Mouse (Mus musculus) T-cell, adult 2 months (primary cell): ENCODE measurements around the gene Cuta.

Experiments
- DNase-seq: peaks from one replicate; pipeline ENCODE4 v3.0.0; 2022; ENCODE audit warnings: low spot score

Cuta gene

DNA sequence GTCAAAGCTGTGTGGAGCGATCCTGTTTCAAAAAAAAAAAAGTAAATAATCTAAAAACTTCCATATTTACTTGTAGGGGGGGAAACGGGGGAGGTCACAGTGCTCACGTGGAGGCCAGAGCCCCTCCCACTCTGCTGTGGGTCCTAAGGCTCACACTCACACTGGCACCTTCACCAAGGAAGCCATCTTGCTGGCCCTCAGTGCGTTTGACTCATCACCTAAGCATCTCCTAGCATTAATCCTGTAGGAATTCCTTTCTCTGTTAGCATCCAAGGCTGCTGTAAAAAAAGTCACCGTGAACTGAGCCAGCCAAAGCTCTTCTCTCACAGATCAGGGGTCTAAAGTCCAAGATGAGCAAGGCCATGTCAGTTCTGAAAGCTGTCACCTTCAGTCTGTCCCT is 16.9 kb upstream of the Cuta start:
- no peak for DNase-seq

DNA sequence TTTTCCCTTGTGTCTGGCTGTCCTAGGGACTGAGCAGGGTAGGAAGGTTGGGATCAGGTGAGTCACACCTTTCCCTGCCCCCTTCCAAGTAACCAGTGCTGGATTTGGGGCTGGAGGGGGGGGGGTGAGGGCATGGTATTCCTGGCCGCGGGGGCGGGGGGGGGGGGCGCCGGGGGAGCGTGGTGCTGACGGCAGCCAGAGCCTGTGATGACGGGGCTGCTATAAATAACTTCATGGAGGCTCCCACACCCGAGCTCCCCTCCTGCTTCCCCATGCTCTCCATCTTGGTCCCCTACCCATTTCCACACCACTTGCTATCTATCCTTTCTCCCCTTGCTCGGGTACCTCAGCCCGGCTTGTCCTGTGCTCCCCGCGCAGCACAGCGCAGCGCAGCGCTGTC is 14.4 kb upstream of the Cuta start:
- DNase-seq = no peak

DNA sequence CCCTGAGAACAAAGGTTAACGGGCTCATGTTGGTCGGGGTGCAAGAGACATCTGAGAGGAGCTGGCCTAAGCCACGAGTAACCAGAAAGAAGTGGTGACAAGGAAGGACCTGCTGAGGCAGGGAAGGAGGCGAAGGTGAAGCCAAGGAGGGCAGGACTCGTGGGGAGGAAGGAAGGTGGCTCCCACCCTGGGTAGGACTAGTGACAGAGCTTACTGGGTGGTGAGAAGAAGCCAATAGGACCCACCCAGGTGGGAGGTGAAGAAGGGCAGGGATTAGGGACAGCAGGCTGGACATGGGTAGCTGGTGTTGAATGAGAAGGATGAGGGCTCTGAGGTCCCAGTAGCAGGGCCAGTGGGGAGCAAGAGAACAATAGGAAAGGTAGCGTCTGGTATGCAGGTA is 13.8 kb upstream of the Cuta start:
- DNase-seq = no peak

DNA sequence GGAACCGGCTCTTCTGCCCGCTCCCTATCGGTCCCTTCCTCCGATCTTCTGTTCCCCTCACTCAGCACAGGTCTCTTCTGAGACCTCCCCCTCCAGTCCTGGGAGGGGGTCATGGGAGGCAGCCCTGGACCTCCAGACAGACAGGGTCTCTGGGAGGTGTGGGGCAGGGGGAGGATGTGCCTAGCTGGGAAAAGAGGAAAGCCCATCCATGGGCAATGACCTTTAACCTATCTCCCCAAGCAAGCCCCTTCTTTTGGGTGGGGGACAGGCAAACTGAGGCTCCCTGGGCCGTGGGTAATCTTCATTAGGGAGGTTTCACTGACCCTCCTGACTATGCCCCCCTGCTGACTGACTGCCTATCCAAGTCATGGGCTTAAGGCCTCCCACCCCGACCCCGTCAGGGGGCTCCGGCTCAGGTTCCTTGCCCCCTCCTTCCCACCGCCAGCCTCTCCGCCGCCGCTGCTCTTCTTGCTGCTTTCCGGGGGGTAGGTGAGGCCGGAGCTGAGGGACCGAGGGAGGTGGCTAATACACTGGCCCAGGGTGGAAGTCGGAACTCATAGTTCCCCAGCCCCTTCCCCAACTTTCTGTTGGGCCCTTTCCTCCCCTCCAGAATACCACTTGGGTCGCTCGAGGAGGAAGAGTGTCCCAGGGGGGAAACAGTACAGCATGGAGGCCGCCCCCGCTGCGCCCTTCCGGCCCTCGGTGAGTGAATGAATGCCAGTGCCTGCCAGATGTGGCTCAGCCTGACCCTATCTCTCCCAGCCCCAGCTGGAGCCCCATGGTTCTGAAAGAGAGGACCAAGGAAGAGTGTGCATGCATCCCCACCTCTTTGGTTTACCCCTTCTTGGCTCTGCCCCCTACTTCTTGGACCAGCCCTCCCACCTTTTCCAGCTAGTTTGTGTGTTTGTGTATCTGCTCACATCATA is 12.8 kb upstream of the Cuta start:
- DNase-seq = no peak

DNA sequence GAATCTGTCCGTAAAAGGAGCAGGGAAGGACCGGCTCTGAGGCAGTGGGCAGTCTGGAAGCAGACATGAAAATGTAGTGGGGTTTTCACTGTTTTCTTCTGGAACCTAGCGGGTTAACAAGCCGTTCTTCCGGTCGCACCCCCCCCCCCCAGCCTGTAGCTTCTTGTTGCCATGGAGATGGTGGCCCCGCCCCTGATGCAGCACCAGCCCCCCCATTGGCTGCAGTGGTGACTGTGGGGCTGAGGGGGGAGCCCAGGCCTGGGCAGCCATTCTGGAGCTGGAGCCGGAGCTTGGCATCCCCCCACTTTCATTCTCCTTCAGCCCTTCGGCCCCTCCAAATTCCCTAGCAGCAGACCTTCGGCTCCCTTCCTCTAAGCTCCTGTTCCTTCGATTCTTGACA is 12.0 kb upstream of the Cuta start:
- DNase-seq = peak; percentile 78

DNA sequence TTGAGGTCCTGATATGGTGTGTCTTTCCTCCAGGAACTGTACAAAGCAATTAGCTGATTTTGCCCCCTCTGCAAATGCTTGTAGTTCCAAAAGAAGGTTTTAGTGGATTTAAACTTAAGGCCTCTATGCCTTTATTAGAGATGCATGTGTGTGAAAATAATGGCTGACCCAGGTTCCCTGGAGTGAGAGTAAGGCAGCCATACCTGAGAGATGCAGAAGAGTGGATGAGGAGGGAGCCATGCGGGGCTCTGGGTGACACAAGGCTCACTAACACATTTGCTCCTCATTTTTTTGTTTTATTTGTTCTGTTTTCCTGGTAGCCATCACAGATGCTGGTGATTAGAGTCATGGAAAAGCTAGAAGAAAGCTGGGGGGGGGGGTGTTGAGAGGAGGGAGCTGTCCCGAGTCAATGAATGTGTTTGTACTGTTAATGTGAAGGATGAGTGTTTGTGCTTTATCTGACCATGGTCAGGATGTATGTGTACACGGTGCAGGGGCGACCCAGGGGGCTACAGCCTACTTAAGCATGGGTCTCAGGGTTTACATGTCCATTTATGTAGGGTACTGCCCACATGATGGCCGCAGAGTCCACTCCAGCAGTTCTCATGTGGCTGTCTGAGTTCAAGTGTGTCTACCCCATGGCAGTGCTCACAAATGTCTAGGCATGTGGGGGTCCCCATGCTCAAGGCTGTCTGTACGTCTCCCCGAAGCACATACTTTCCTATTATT is 11.4 kb upstream of the Cuta start:
- DNase-seq = no peak

DNA sequence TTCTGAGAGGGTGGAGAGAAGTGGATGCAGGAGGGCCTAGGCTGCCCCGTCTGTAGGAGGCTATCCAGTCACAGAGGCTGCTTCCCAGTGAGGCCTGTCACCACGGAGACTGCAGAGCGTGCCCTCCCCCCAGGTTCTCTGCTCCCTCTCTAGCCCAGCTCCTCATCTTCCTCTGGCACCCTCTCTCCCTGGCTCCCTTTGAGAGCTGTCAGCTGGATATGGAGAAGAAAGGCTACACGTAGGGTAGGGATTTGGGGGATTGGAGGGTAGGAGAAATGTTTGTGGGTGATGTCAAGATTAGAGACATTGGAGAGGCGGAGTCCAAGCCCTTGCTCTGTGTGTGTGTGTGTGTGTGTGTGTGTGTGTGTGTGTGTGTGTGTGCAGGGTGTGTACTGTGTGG is 10.5 kb upstream of the Cuta start:
- DNase-seq = no peak

DNA sequence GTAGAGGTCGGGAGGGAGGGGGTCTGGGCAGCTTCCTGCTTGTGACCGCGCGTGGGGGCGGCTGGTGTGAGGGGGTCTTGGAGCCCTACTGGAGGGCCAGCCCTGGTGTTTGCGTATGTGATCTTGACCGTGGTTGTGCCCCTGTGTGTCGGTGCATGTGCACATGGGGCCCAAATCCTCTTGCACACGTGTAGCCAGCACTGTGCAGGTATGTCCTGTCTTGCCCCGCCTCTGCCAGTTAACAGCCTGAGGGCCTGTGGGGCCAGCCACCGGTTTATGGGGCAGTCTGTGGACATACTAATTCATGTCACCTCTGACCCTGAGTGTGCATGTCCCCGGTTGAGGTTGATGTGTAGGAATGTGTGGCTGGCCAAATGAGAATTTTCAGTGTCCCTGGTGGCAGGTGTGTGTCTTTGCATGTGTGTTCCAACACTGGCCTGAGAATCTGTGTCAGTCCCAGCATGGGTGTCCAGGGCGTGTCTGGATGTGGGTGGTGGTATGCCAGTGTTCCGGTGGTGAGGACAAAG is 9.7 kb upstream of the Cuta start:
- peak; percentile 28 for DNase-seq

DNA sequence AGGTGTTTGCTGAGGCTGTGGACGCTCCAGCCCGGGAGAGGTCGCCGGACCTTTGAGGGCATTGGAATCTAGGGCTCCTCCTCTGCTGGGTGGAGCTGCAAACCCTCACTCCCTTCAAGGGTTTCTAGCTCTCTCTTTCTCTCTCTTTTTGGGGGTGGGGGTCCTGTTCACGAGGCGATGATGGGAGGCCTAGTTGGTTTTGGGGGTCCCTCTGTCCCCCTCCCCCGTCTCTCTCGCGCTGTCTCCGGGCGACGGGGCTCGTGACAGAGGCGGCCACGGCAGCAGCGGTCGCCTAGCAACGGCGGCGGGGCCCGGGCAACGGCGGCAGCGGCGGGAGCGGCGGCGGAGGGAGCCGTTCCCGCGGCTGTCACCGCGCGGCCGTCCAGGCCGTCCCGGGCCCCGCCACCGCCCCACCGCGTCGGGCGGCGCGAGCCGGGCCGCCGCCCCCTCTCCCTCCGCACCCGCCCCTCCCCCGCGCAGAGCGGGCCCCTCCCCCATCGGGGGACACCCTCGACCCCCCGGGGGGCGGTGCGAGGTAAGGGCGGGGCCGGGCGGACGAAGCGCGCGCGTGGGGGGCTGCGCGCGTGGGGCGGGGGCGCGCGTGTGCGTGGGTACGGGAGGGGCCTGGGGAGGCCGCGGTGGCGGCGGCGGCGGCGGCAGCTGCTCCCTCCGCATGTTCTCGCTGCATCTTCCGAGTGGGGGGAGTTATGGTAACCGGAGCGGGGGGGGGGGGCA is 9.1 kb upstream of the Cuta start:
- DNase-seq = no peak

DNA sequence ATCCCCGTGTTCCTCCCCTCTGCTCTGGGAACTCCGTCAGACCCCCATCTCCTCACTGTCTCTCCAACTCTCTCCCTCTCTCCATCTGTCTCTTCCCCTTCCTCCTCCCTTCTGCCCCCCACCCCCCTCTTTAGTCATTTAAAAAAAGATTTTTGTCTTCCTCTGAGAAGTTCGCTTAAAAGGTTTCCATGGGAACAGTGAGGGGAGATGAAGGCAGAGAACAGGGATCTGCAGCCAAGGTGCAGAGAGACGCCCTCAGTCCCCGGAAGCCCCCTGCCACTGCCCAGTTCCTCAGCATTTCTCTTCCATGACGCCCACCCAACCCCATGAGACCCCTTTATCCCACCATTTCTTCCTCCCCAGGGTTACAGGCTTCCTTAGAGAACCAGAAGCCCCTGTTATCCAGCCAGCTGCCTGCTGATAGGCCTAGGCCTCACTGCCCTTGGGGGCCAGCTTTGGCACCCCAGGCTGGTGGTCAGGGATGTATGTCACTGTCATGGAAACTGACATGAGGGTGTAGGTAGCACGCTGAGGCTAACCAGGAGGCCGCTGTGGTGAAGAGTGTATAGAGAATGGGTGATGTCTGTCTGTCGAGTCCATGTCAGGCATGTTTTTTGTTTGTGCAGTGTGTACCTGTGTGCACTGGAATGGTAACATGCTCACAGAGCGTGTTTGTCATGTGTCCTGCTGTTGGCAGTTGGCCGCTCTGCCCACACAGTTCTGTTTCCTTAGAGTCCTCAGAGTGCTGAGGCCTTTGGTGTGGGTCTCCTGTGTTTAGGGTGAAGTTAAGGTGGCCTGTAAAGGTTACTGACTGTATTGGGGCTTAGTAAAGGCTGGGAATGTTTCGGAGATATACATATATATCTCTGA is 8.1 kb upstream of the Cuta start:
- DNase-seq = no peak

DNA sequence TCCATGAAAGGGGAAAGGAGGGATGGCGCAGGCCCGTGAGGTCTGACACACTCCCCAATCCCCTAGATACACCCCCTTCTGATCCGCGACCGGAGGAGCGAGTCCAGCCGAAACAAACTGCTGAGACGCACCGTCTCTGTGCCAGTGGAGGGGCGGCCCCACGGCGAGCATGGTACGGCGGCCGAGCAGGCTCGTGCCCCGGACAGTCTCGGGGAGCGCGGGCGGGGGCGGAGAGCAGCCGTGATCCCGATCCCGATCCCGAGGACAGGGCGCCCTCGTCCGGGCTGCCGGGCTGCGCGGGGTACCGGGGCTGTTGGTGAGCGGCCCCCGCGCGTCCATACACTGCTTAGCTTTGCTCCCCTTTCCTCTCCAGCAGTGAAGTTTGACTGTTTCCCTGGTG is 7.2 kb upstream of the Cuta start:
- no peak for DNase-seq

DNA sequence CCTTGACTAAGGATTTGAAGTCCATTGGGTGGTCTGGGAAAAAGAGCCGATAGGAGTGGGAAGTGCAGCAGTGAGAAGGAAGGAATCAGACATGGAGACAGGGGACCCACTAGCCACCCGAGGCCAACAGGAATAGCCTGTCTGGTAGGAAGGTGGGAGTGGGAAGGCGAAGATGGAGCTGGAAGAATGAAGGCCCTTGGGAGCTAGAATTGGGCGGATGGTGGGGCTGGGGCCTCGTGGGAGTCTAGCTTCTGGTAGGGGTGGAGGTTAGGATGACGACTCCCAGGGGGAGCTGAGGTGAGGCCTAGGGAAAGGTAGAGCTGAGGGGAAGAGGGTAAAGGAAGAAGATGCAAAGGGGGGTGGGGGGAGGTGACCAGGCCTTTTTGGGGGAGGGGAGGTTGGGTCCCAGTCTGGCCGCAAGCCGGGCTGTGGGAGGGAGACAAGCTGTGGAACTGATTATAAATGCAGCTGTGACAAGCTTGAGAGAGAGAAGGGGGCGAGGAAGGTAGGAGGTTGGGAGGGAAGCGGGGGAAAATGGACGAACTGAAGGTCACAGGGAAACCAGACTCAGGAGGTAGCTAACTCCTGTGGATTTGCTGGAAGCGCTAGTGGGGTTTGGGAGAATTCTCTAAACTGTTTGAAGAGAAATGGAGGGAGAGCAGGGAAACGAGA is 6.6 kb upstream of the Cuta start:
- no peak for DNase-seq

DNA sequence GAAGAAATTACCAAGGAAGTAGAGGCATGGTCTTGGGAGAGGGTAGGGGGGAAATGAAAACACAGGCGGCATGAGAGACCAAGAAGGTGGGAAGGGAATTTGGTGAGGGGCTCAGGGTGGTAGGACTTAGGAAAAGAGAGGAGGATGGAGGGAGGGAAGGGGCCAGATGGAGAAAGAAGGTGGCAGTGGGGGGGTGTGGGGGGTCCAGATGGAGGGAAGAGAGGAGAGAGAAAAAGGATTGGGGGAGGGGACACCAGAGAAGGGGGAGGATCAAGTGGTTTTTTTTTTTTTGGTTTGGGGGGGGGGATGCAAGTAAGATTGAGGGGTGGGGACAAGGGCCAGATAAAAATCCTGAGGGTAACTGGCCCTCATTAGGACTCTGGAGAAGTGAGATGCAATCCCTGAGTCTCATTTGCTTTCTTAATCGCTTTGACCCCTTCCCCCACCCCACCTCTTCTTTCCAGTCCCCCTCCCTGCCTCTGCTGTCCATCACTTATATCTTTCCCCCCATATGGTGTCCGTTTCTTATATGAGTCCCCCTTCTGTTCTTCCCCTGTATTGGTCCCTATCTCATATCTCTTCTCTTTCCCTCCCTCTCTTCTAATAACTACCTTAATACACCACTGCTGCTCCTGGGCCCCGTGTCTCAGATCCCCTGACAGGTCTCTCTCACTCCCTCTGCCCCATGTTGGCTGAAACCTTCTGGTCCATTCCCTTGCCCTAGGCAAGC is 2.6 kb upstream of the Cuta start:
- no peak for DNase-seq

DNA sequence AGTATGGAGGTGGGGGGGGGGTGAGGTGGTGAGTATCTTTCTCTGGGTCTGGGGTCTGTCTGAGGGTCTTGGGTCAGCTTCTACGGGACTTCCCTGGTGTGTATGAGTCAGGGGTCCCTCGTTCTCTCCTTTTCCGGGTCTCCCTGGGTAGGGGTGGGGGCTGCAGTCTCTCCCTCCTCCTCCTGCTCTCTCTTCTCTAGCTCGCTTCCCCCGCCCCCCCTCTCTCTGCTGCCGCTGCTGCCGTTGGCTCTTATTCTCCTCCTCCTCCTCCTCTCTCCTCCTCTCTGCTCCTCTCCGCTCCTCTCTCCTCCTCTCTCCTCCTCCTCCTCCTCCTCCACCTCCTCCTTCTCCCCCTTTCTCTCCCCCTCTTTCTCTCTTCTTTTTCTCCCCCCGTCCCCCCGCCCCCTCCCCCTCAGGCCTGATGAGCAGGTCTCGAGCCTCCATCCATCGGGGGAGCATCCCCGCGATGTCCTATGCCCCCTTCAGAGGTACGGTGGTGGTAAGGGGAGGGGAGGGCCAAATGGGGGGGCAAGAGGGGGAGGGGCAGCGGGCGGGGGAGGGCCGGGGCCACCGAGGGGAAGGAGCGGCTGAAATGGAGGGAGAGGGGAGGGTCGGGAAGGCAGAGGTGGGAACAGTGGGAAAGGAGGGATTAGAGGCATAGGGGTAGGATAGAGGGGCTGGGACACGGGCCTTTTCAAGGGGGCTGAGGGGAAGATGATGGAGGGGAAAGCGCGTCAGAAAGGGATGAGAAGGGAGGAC is 1.8 kb upstream of the Cuta start, which contains the start of gene Syngap1:
TSS of gene Syngap1 (plus strand) at position 223 of the 759 bp plus-strand sequence.
- DNase-seq = no peak

DNA sequence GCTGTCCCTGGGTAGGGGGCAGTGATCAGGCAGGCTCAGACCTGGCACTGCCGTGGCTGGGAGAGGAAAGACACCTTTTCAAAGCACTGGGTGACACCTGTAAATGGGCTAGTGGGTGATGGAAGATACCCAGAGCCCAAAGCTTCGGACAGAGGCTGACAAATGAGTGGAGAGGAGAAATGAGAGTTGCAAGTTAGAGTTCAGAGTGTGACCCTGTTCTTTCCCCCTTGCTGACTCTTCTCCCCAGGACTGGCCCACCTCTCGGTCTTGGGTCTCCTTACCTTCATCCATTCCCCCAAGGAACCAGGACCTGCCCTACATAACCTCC is 568 bp upstream of the Cuta start:
- no peak for DNase-seq

DNA sequence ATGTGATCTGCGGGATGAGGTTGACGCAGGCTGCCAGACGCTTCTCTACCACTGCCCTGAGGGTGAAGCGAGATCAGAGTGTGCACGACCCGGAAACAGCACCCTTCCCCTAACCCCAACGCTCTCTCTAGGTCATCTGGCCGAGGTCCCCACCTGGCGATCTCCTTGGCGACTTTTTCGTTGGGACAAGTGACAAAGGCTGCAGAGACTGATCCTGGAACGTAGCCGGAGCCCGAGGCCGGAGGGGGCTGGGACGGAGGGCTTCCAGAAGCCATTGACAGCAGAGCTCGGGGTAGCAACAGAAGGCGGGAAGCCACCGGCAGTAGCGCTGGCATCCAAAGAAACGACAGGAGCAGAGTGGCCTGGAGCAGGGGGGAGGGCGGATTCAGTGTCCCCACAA is 638 bp downstream of the Cuta start:
- no peak for DNase-seq

DNA sequence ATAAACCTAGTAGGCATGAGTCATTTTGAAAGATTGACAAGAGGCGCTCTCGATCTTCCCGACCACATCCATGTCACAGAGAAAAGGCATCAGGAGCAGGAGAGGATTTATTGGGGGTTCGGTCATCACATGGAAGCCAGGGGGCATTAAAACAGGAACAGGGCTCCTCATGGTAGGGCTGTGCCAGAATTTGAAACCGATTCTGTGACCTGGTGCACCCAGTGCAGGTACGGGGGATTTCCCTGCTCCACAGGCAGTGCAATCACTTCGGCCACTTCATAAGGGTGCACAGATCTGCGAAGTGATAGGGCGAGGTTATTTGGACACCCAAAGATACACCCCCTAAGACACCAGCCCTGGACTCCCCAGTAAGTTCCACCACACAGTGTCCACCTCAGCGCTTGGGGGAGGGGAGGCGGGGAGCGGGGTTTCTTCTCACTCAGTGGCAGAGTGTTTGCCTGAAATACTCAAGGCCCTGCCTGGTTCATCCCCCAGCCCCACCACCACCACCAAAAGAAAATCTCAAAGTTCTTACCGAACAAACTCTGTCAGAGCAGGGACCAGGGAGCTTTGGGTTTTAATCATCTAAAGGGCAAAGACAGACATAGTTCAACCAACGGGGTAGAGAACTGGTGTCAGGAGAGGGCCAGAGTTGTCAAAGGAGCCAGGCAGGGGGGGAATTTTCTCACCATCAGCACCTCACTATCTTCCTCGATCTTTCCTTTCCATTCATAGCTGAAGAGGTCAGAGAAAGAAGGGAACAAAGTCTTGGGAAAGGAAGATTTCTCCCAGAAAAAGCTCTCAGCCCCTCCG is 1.3 kb downstream of the Cuta start:
- DNase-seq = no peak

DNA sequence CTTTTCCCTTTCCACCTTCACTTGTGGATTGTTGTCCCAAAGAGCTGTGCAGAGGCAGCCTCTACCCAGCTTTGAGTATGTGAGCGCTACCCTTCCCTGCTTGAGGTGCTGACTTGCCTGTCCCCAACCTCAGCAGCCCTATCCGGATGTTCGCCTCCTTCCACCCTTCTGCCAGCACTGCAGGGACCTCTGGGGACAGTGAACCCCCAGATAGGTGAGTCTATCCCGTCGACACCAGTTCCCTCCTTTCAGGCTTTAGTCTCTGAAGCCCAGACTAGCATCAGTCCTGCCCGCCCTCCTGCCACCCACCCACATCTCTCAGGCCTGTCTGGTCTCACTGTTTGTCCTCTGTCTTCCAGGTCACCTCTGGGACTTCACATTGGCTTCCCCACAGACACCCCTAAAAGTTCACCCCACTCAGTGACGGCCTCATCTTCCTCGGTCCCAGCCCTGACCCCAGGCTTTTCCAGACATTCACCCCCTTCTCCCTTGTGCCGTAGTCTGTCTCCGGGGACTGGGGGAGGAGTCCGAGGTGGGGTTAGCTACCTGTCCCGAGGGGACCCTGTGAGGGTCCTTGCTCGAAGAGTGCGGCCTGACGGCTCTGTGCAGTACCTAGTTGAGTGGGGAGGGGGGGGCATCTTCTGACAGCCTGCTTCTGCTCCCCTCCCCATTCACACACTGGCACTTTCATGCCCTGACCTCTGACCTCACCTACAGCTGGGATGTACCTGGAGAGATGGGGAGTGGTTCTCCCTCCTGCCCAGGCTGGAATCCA is 2.3 kb downstream of the Cuta start:
- no peak for DNase-seq
